Mouse (Mus musculus): ENCODE data around the gene Hecw2. TPM values are rescaled to one million over a fixed set of nuclear protein-coding genes. Genes with fewer than 3 reads are reported as not detected.
A peak's percentile ranks its signal among the peaks of the same experiment; 100 is the strongest.

Hecw2 gene
- polyA plus RNA-seq, 1 experiment, result 0.07 TPM

- Histone ChIP-seq H3K4me3 (ENCODE audit: insufficient read depth, low read length) (no peak overlapping the region), H3K4me1 (ENCODE audit: control insufficient read depth, insufficient read depth, low read length) (peaks cover 43% of the 10 kb centered on the region), H3K27ac (ENCODE audit: insufficient read depth, low read depth, low read length) (no peak overlapping the region)
- TF ChIP-seq CTCF (IDR thresholded peaks at IDR 0.05; ENCODE audit: low read depth, low read length), result no peak
- no peak for TF ChIP-seq POLR2A (IDR thresholded peaks at IDR 0.05; ENCODE audit: borderline replicate concordance, low read depth, low read length)
Observed at GRCm38 (mm10) chr1:53845854-53846253, 349.1 kb downstream of the Hecw2 start.

GRCm38 (mm10) chr1:53844914-53845612, 349.9 kb downstream of the Hecw2 start:
- TF ChIP-seq POLR2A (IDR thresholded peaks at IDR 0.05; ENCODE audit: borderline replicate concordance, low read depth, low read length) (no peak), CTCF (IDR thresholded peaks at IDR 0.05; ENCODE audit: low read depth, low read length) (no peak)
- Histone ChIP-seq H3K4me1 (ENCODE audit: control insufficient read depth, insufficient read depth, low read length) (peaks cover 36% of the 10 kb centered on the region), H3K4me3 (ENCODE audit: insufficient read depth, low read length) (no peak overlapping the region), H3K27ac (ENCODE audit: insufficient read depth, low read depth, low read length) (no peak overlapping the region)

- H3K4me1 ChIP-seq (ENCODE audit: control insufficient read depth, insufficient read depth, low read length), result peaks cover 32% of the 10 kb centered on the region
- H3K4me3 ChIP-seq (ENCODE audit: insufficient read depth, low read length), result no peak overlapping the region
- H3K27ac ChIP-seq (ENCODE audit: insufficient read depth, low read depth, low read length), result no peak overlapping the region
- TF ChIP-seq CTCF (IDR thresholded peaks at IDR 0.05; ENCODE audit: low read depth, low read length) (no peak), POLR2A (IDR thresholded peaks at IDR 0.05; ENCODE audit: borderline replicate concordance, low read depth, low read length) (no peak)
Observed at GRCm38 (mm10) chr1:53844122-53844913, 350.6 kb downstream of the Hecw2 start.

GRCm38 (mm10) chr1:53843051-53843450, 351.9 kb downstream of the Hecw2 start:
- Histone ChIP-seq H3K4me1 (ENCODE audit: control insufficient read depth, insufficient read depth, low read length) (peaks cover 35% of the 10 kb centered on the region), H3K27ac (ENCODE audit: insufficient read depth, low read depth, low read length) (no peak overlapping the region), H3K4me3 (ENCODE audit: insufficient read depth, low read length) (no peak overlapping the region)
- no peak for TF ChIP-seq POLR2A (IDR thresholded peaks at IDR 0.05; ENCODE audit: borderline replicate concordance, low read depth, low read length)
- TF ChIP-seq CTCF (IDR thresholded peaks at IDR 0.05; ENCODE audit: low read depth, low read length), result no peak

GRCm38 (mm10) chr1:53841080-53841479, 353.9 kb downstream of the Hecw2 start:
- TF ChIP-seq CTCF (IDR thresholded peaks at IDR 0.05; ENCODE audit: low read depth, low read length) (no peak), POLR2A (IDR thresholded peaks at IDR 0.05; ENCODE audit: borderline replicate concordance, low read depth, low read length) (no peak)
- H3K27ac ChIP-seq (ENCODE audit: insufficient read depth, low read depth, low read length), result no peak overlapping the region
- peaks cover 31% of the 10 kb centered on the region for H3K4me1 ChIP-seq (ENCODE audit: control insufficient read depth, insufficient read depth, low read length)
- H3K4me3 ChIP-seq (ENCODE audit: insufficient read depth, low read length), result no peak overlapping the region

- H3K4me1 ChIP-seq (ENCODE audit: control insufficient read depth, insufficient read depth, low read length), result peaks cover 20% of the 10 kb centered on the region
- no peak overlapping the region for H3K27ac ChIP-seq (ENCODE audit: insufficient read depth, low read depth, low read length)
- TF ChIP-seq CTCF (IDR thresholded peaks at IDR 0.05; ENCODE audit: low read depth, low read length) (no peak), POLR2A (IDR thresholded peaks at IDR 0.05; ENCODE audit: borderline replicate concordance, low read depth, low read length) (no peak)
- H3K4me3 ChIP-seq (ENCODE audit: insufficient read depth, low read length), result no peak overlapping the region
Observed at GRCm38 (mm10) chr1:53839392-53839791, 355.6 kb downstream of the Hecw2 start.

- Histone ChIP-seq H3K4me1 (ENCODE audit: control insufficient read depth, insufficient read depth, low read length) (peaks cover 23% of the 10 kb centered on the region), H3K4me3 (ENCODE audit: insufficient read depth, low read length) (no peak overlapping the region), H3K27ac (ENCODE audit: insufficient read depth, low read depth, low read length) (peak overlapping the region; percentile 5; the same call in 1 of the 2 replicates)
- TF ChIP-seq CTCF (IDR thresholded peaks at IDR 0.05; ENCODE audit: low read depth, low read length) (no peak), POLR2A (IDR thresholded peaks at IDR 0.05; ENCODE audit: borderline replicate concordance, low read depth, low read length) (no peak)
Observed at GRCm38 (mm10) chr1:53838182-53838859, 356.6 kb downstream of the Hecw2 start.

GRCm38 (mm10) chr1:53830286-53830685, 364.7 kb downstream of the Hecw2 start:
- H3K4me3 ChIP-seq (ENCODE audit: insufficient read depth, low read length), result no peak overlapping the region
- peaks cover 23% of the 10 kb centered on the region for H3K4me1 ChIP-seq (ENCODE audit: control insufficient read depth, insufficient read depth, low read length)
- no peak for TF ChIP-seq CTCF (IDR thresholded peaks at IDR 0.05; ENCODE audit: low read depth, low read length)
- no peak for TF ChIP-seq POLR2A (IDR thresholded peaks at IDR 0.05; ENCODE audit: borderline replicate concordance, low read depth, low read length)
- no peak overlapping the region for H3K27ac ChIP-seq (ENCODE audit: insufficient read depth, low read depth, low read length)

- H3K27ac ChIP-seq (ENCODE audit: insufficient read depth, low read depth, low read length), result no peak overlapping the region
- TF ChIP-seq POLR2A (IDR thresholded peaks at IDR 0.05; ENCODE audit: borderline replicate concordance, low read depth, low read length), result no peak
- TF ChIP-seq CTCF (IDR thresholded peaks at IDR 0.05; ENCODE audit: low read depth, low read length), result no peak
- no peak overlapping the region for H3K4me3 ChIP-seq (ENCODE audit: insufficient read depth, low read length)
- H3K4me1 ChIP-seq (ENCODE audit: control insufficient read depth, insufficient read depth, low read length), result peaks cover 33% of the 10 kb centered on the region
Observed at GRCm38 (mm10) chr1:53829089-53829488, 365.9 kb downstream of the Hecw2 start.
